In genomic region chr6:115479963-115480321, GRCm38 (mm10) we compare ENCODE assay signal across 12 mouse cellular contexts.
A peak's percentile ranks its signal among the peaks of the same experiment; 100 is the strongest.
DNase-seq lines count a peak whose midpoint lies in the region; ATAC-seq and TF ChIP-seq lines count a peak whose summit lies in the region.
"Had no signal": no experiment of that assay in that cellular context is flagged by ENCODE, and none has a peak within 500 bp of the region (broad histone marks: within the 10 kb centered on the region; RNA-seq: fewer than 3 reads in every experiment).

No protein-coding gene starts in this region.

- DNase-seq in heart, postnatal 0 days (ENCODE audit: low spot score): no peak
- no peak for DNase-seq in heart, adult 8-10 months (ENCODE audit: low spot score)
- DNase-seq in G1E (ENCODE audit: low spot score): no peak
- no peak for DNase-seq in liver, postnatal 0 days
- DNase-seq in spleen, adult 18-20 months: no peak
- DNase-seq in ovary, postnatal 36 days (ENCODE audit: low spot score): no peak
- no peak for DNase-seq in kidney, adult 11 months
- DNase-seq: retina, postnatal 1 day had no signal

- H3K27ac ChIP-seq in heart, postnatal 0 days (ENCODE audit: low read depth): peak overlapping the region; percentile 46; the same call in 1 of the 2 replicates
- H3K27ac ChIP-seq in liver, postnatal 0 days (ENCODE audit: low read depth): peak overlapping the region; percentile 83
- H3K27ac ChIP-seq: hindbrain, embryonic 15.5 days had no signal

- no peak overlapping the region for H3K4me3 ChIP-seq in heart, postnatal 0 days (ENCODE audit: low read depth, low read length)
- H3K4me3 ChIP-seq in G1E (ENCODE audit: low read depth, low read length): no peak overlapping the region; the same call in 1 of the 2 replicates
- no peak overlapping the region for H3K4me3 ChIP-seq in liver, postnatal 0 days (ENCODE audit: low read depth, low read length)
- H3K4me3 ChIP-seq: hindbrain, embryonic 15.5 days had no signal

- no peak for TF ChIP-seq EP300 in heart, postnatal 0 days (IDR thresholded peaks at IDR 0.05; ENCODE audit: low read depth)
- TF ChIP-seq EP300 in liver, postnatal 0 days (IDR thresholded peaks at IDR 0.05; ENCODE audit: low read depth): no peak

- TF ChIP-seq CTCF in heart, postnatal 0 days (IDR thresholded peaks at IDR 0.05; ENCODE audit: low read depth): no peak
- no peak for TF ChIP-seq CTCF in G1E (IDR thresholded peaks at IDR 0.05; ENCODE audit: low read depth, low read length)
- no peak for TF ChIP-seq CTCF in liver, postnatal 0 days (IDR thresholded peaks at IDR 0.05; ENCODE audit: low read depth)

- no peak overlapping the region for H3K4me2 ChIP-seq in heart, postnatal 0 days (ENCODE audit: low read depth, low read length)
- peak overlapping the region; percentile 42; the same call in 1 of the 2 replicates for H3K4me2 ChIP-seq in liver, postnatal 0 days (ENCODE audit: low read depth, low read length)
- H3K4me2 ChIP-seq: hindbrain, embryonic 15.5 days; midbrain, embryonic 11.5 days had no signal

- no peaks in the 10 kb centered on the region for H3K9me3 ChIP-seq in heart, postnatal 0 days (replicated peaks; ENCODE audit: control insufficient read depth, low read length)
- H3K9me3 ChIP-seq in G1E (replicated peaks): no peaks in the 10 kb centered on the region
- no peaks in the 10 kb centered on the region for H3K9me3 ChIP-seq in liver, postnatal 0 days (ENCODE audit: low read length)
- H3K9me3 ChIP-seq: hindbrain, embryonic 15.5 days had no signal

- no peaks in the 10 kb centered on the region for H3K27me3 ChIP-seq in heart, postnatal 0 days (ENCODE audit: control insufficient read depth, insufficient read depth, low read length)
- H3K27me3 ChIP-seq in G1E (ENCODE audit: insufficient read depth, low read length): peaks cover 10% of the 10 kb centered on the region
- H3K27me3 ChIP-seq in liver, postnatal 0 days (ENCODE audit: insufficient read depth, low read length): no peaks in the 10 kb centered on the region
- H3K27me3 ChIP-seq: hindbrain, embryonic 15.5 days had no signal

- no peaks in the 10 kb centered on the region for H3K36me3 ChIP-seq in heart, postnatal 0 days (replicated peaks; ENCODE audit: control insufficient read depth, insufficient read depth, low read length)
- H3K36me3 ChIP-seq in G1E (replicated peaks): no peaks in the 10 kb centered on the region
- H3K36me3 ChIP-seq in liver, postnatal 0 days (replicated peaks; ENCODE audit: insufficient read depth, low read length): no peaks in the 10 kb centered on the region
- H3K36me3 ChIP-seq: hindbrain, embryonic 15.5 days had no signal

- H3K4me1 ChIP-seq in heart, postnatal 0 days (ENCODE audit: control insufficient read depth, insufficient read depth): peaks cover 28% of the 10 kb centered on the region
- peaks cover 37% of the 10 kb centered on the region for H3K4me1 ChIP-seq in G1E (ENCODE audit: insufficient read depth, low read depth, low read length)
- peaks cover 22% of the 10 kb centered on the region for H3K4me1 ChIP-seq in liver, postnatal 0 days (ENCODE audit: insufficient read depth)

- H3K9ac ChIP-seq in heart, postnatal 0 days (replicated peaks; ENCODE audit: low read depth, low read length): no peak overlapping the region
- H3K9ac ChIP-seq in liver, postnatal 0 days (replicated peaks): no peak overlapping the region
- H3K9ac ChIP-seq: hindbrain, embryonic 15.5 days had no signal

- no peak for ATAC-seq in heart, postnatal 0 days (ENCODE audit: insufficient read depth, low read depth)
- ATAC-seq in G1E (ENCODE audit: extremely low read depth, insufficient number of reproducible peaks, low FRiP score, poor library complexity, severe bottlenecking): peak; percentile 16
- peak; percentile 25 for ATAC-seq in erythroblast, adult 5-6 weeks (replicated peaks; ENCODE audit: low FRiP score, poor library complexity, severe bottlenecking)
- peak; percentile 41 for ATAC-seq in liver, postnatal 0 days
- ATAC-seq: activated CD4-positive, CD25-positive, alpha-beta regulatory T cell, adult 4 months had no signal
